Mouse (Mus musculus): ENCODE measurements at regions not wholly inside any gene's neighbourhood (a gene's known extent, or its start where the extent isn't known, plus 50 kb on each side); places are given as distances from the start of the nearest gene placed in this dataset.

- Histone ChIP-seq H3K4me1 (ENCODE audit: control insufficient read depth, insufficient read depth, low read length) (peaks cover 4% of the 10 kb centered on the region), H3K27ac (ENCODE audit: control insufficient read depth, insufficient read depth, low read depth, low read length, poor library complexity) (no peak overlapping the region), H3K4me3 (replicated peaks; ENCODE audit: control insufficient read depth, low read depth, low read length) (no peak overlapping the region)
- 81% methylated on average over 6 of the region's 6 CpGs for WGBS
- no peak for TF ChIP-seq POLR2A (IDR thresholded peaks at IDR 0.05; ENCODE audit: borderline replicate concordance, control insufficient read depth, low read depth, low read length)
- no peak for TF ChIP-seq CTCF (IDR thresholded peaks at IDR 0.05; ENCODE audit: control insufficient read depth, insufficient read depth, low read length)
Observed at GRCm38 (mm10) chr8:126669154-126669553, 75.4 kb upstream of the Irf2bp2 start.

- WGBS, result 83% methylated on average over 5 of the region's 5 CpGs
- Histone ChIP-seq H3K4me1 (ENCODE audit: control insufficient read depth, insufficient read depth, low read length) (peaks cover 4% of the 10 kb centered on the region), H3K4me3 (replicated peaks; ENCODE audit: control insufficient read depth, low read depth, low read length) (no peak overlapping the region), H3K27ac (ENCODE audit: control insufficient read depth, insufficient read depth, low read depth, low read length, poor library complexity) (no peak overlapping the region)
- no peak for TF ChIP-seq CTCF (IDR thresholded peaks at IDR 0.05; ENCODE audit: control insufficient read depth, insufficient read depth, low read length)
- TF ChIP-seq POLR2A (IDR thresholded peaks at IDR 0.05; ENCODE audit: borderline replicate concordance, control insufficient read depth, low read depth, low read length), result no peak
Observed at GRCm38 (mm10) chr8:126668657-126669025, 74.9 kb upstream of the Irf2bp2 start.

- 80% methylated on average over 16 of the region's 16 CpGs for WGBS
- H3K4me3 ChIP-seq (replicated peaks; ENCODE audit: control insufficient read depth, low read depth, low read length), result no peak overlapping the region
- TF ChIP-seq CTCF (IDR thresholded peaks at IDR 0.05; ENCODE audit: control insufficient read depth, insufficient read depth, low read length) (no peak), POLR2A (IDR thresholded peaks at IDR 0.05; ENCODE audit: borderline replicate concordance, control insufficient read depth, low read depth, low read length) (no peak)
- H3K4me1 ChIP-seq (ENCODE audit: control insufficient read depth, insufficient read depth, low read length), result peaks cover 7% of the 10 kb centered on the region
- peak overlapping the region; percentile 4; the same call in 1 of the 2 replicates for H3K27ac ChIP-seq (ENCODE audit: control insufficient read depth, insufficient read depth, low read depth, low read length, poor library complexity)
Observed at GRCm38 (mm10) chr8:126667721-126668656, 74.2 kb upstream of the Irf2bp2 start.

GRCm38 (mm10) chr8:126667086-126667720 is 73.4 kb upstream of the Irf2bp2 start:
- Histone ChIP-seq H3K4me3 (replicated peaks; ENCODE audit: control insufficient read depth, low read depth, low read length) (no peak overlapping the region), H3K27ac (ENCODE audit: control insufficient read depth, insufficient read depth, low read depth, low read length, poor library complexity) (peak overlapping the region; percentile 91), H3K4me1 (ENCODE audit: control insufficient read depth, insufficient read depth, low read length) (peaks cover 10% of the 10 kb centered on the region)
- TF ChIP-seq POLR2A (IDR thresholded peaks at IDR 0.05; ENCODE audit: borderline replicate concordance, control insufficient read depth, low read depth, low read length) (no peak), CTCF (IDR thresholded peaks at IDR 0.05; ENCODE audit: control insufficient read depth, insufficient read depth, low read length) (no peak)
- 59% methylated on average over 12 of the region's 12 CpGs for WGBS

- Histone ChIP-seq H3K4me3 (replicated peaks; ENCODE audit: control insufficient read depth, low read depth, low read length) (peak overlapping the region; percentile 18), H3K4me1 (ENCODE audit: control insufficient read depth, insufficient read depth, low read length) (peaks cover 10% of the 10 kb centered on the region), H3K27ac (ENCODE audit: control insufficient read depth, insufficient read depth, low read depth, low read length, poor library complexity) (peak overlapping the region; percentile 91)
- no peak for TF ChIP-seq POLR2A (IDR thresholded peaks at IDR 0.05; ENCODE audit: borderline replicate concordance, control insufficient read depth, low read depth, low read length)
- TF ChIP-seq CTCF (IDR thresholded peaks at IDR 0.05; ENCODE audit: control insufficient read depth, insufficient read depth, low read length), result 0 out of 2 replicates have a peak, but pooled peaks have one; percentile 6
- 1% methylated on average over 15 of the region's 15 CpGs for WGBS
Observed at GRCm38 (mm10) chr8:126666327-126667085, 72.7 kb upstream of the Irf2bp2 start.

- Histone ChIP-seq H3K4me1 (ENCODE audit: control insufficient read depth, insufficient read depth, low read length) (peaks cover 10% of the 10 kb centered on the region), H3K27ac (ENCODE audit: control insufficient read depth, insufficient read depth, low read depth, low read length, poor library complexity) (peak overlapping the region; percentile 91), H3K4me3 (replicated peaks; ENCODE audit: control insufficient read depth, low read depth, low read length) (peak overlapping the region; percentile 9)
- WGBS, result 6% methylated on average over 18 of the region's 18 CpGs
- TF ChIP-seq POLR2A (IDR thresholded peaks at IDR 0.05; ENCODE audit: borderline replicate concordance, control insufficient read depth, low read depth, low read length) (no peak), CTCF (IDR thresholded peaks at IDR 0.05; ENCODE audit: control insufficient read depth, insufficient read depth, low read length) (no peak)
Observed at GRCm38 (mm10) chr8:126665581-126666241, 71.9 kb upstream of the Irf2bp2 start.

- H3K4me1 ChIP-seq (ENCODE audit: control insufficient read depth, insufficient read depth, low read length), result peaks cover 12% of the 10 kb centered on the region
- no peak overlapping the region for H3K4me3 ChIP-seq (replicated peaks; ENCODE audit: control insufficient read depth, low read depth, low read length)
- no peak overlapping the region for H3K27ac ChIP-seq (ENCODE audit: control insufficient read depth, insufficient read depth, low read depth, low read length, poor library complexity)
- no peak for TF ChIP-seq POLR2A (IDR thresholded peaks at IDR 0.05; ENCODE audit: borderline replicate concordance, control insufficient read depth, low read depth, low read length)
- TF ChIP-seq CTCF (IDR thresholded peaks at IDR 0.05; ENCODE audit: control insufficient read depth, insufficient read depth, low read length), result no peak
- 73% methylated on average over 5 of the region's 5 CpGs for WGBS
Observed at GRCm38 (mm10) chr8:126664891-126665290, 71.1 kb upstream of the Irf2bp2 start.

Measured in bone marrow, adult 2 months (tissue).